Mouse (Mus musculus): ENCODE measurements around the gene Pidd1.
"Not testable (repeated sequence)": the region's sequence is repeated elsewhere in the genome, so short reads cannot be mapped to it uniquely, and the experiment has no call there.

Pidd1 gene

DNA sequence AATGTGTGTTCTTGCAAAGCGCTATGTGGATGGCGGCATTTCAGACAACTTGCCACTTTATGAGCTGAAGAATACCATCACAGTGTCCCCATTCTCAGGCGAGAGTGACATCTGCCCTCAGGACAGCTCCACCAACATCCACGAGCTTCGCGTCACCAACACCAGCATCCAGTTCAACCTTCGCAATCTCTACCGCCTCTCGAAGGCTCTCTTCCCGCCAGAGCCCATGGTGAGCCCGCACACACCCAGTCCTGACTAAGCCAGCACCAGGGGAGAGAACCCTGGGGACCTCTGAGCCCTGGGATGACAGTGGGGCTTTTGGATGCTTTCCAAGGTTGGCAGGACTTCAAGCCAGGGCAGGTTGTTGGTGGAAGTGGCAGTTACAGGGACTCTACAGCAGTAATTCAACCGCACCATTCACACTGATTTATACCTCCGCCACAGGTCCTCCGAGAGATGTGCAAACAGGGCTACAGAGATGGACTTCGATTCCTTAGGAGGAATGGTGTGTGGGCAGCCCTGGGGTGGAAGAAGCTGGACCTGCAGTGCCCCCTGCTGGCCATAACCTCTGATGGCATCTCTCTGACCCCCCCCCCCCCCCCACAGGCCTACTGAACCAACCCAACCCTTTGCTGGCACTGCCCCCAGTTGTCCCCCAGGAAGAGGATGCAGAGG, 14.3 kb upstream of the Pidd1 start:
- peak; percentile 74 to 80 for DNase-seq

DNA sequence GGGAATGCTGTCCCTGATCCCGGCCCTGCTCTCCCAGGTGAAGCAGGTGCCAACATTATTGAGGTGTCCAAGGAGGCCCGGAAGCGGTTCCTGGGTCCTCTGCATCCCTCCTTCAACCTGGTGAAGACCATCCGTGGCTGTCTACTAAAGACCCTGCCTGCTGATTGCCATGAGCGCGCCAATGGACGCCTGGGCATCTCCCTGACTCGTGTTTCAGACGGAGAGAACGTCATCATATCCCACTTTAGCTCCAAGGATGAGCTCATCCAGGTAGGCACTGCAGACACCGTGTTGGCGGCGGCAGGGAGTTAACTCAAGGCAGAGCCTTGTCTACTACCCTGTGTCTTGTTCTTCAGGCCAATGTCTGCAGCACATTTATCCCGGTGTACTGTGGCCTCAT, 13.4 kb upstream of the Pidd1 start:
- DNase-seq: no peak

- DNase-seq: no peak
These were observed 12.9 kb upstream of the Pidd1 start for GRCm38 (mm10) chr7:141456739-141457138.

DNA sequence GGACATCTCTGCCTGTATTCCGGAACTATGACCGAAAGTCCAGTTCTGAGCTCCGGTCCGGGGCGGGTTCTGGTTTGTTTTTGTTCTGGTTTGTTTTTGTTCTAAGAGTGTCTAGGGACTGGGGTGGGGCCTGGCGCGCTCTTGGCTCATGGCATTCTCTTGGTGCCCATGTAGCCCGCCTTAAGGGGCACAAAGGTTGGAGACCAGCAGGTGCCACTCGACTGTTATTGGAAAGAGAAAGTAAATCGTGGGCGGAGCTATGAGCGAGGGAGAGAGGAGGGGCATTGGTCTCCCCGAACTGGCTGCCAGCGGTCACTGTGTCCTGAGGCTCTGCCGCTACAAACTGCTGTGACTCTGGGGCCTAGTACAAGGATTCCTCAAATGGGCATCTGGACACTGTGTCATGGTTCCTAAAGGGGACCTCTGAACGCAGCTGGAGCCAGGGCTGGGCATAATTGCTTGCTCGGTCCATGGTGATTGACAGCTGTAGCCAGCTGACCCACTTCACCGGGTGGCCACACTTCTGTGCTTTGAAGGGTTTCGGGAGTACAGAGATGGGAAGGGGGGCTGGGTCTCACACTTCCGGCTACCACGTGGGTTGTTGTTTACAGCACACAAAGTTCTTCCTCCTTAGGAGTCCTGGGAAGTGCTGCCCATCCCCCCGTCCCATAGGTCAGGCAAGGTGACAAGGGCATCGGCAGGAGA, 11.9 kb upstream of the Pidd1 start:
- DNase-seq: peak; percentile 74 to 84

GRCm38 (mm10) chr7:141454967-141455551, 11.2 kb upstream of the Pidd1 start, which contains the start of gene Pnpla2:
Pnpla2 (plus strand) TSS chr7:141455198.
- DNase-seq: peak; percentile 98 to 99

DNA sequence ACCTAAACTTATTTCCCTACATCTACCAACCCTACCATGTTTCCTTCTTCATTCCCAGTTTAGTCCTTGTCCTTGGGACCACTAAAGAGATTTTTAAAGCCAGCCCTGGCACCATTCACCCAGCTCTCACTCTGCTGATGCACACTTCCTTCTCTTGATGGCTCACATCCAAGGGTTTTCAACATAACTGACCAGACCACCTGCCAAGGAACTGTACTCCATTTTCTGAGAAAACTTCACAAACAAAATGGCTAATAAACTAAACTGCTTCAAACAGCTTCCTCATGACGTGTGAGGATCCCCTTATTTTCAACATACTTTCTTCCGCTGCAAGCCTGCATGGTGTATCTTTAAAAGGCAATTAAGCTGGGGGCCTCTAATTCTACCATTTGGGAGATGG, 9.8 kb upstream of the Pidd1 start:
- no peak for DNase-seq

DNA sequence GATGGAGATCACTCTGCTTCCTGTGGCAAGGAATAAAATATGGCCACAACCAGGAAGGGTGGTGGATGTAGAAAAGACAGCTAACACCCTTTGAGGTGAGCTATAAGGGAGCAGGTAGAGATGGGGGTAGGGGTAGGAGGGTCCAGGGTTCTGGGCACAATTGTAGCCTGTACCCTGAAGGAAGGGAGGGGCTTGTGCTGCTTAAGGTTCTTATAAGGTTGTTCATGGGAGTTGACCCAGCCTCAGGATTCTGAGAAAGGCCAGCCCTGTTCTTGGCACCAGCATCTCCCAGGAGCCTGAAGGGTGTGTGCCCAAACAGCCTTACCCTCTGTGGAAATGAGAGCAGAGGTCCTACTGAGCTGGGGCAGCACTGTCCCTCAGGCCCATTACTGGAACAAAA, 8.1 kb upstream of the Pidd1 start:
- no peak for DNase-seq

- peak; percentile 94 to 97 for DNase-seq
These were observed 3.5 kb upstream of the Pidd1 start, which contains the start of gene Rplp2 for GRCm38 (mm10) chr7:141447110-141447991. Rplp2 (plus strand) TSS chr7:141447370.

GRCm38 (mm10) chr7:141446374-141446773, 2.5 kb upstream of the Pidd1 start:
- not testable (repeated sequence) for DNase-seq

GRCm38 (mm10) chr7:141443081-141443821, 574 bp downstream of the Pidd1 start:
- peak in 1 of 2 experiments; percentile 63 for DNase-seq

DNA sequence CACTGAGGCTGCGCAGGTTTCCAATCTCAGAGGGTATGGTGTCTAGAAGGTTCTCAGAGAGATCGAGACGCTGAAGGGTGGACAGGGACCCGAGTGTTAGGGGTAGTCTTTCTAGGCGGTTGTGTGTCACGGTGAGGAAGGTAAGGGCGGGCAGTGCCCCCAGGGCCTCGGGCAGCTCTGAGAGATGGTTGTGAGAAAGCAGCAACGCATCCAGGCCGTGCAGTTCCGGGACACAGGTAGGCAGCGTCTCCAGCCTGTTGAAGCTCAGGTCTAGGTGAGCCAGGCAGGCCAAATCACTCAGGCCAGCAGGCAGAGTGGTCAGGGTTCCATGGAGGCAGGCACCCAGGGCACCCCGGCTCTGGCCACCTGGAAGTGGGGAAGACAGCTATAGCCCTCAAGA, 1.6 kb downstream of the Pidd1 start:
- no peak for DNase-seq

DNA sequence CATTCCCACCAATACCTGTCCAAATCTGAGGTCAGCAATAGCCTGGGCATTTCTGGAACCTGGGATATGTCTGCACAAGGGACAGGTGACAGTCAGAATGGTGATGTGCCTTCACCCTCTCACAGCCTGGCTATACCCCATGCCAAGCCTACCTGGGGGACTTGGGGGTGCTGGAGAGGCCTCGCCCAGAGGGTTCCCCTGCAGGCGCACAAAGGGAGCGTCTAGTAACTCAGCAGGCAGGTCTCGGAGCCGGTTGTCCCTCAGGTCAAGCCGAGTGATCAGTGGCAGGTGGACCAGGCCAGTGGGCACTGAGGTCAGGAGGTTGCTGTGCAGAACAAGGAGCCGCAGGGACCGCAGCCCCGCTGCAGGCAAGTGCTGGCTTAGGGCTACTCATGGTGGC, 2.4 kb downstream of the Pidd1 start:
- no peak for DNase-seq

GRCm38 (mm10) chr7:141440613-141441012, 3.2 kb downstream of the Pidd1 start:
- DNase-seq: peak; percentile 76 to 83

GRCm38 (mm10) chr7:141439811-141440210, 4.0 kb downstream of the Pidd1 start:
- DNase-seq: no peak

DNA sequence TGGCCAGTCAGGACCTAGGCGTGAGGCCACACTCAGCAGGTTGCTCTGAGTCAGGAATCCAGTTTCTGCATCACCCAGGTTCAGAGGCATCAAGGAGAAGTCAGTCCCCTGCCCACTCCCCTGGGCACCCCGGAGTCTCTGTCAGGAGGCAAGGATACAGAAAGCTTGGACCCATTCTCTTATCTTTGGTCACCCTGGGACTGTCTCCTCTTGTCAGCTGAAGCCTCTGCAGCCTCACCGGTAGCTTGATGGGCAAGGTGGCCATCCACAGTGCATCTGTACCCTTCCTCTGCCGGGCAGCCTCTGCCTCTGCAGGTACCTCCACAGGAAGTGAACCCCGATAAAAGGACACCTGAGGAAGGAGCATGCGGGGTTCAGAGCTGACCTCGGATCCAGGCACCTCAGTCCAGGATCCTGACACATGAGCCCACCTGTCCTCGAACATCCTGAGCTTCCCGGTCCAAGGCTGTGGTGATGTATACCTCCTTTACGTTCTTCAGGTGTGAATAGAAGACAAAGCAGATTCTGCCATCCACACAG, 4.6 kb downstream of the Pidd1 start:
- DNase-seq: no peak

DNA sequence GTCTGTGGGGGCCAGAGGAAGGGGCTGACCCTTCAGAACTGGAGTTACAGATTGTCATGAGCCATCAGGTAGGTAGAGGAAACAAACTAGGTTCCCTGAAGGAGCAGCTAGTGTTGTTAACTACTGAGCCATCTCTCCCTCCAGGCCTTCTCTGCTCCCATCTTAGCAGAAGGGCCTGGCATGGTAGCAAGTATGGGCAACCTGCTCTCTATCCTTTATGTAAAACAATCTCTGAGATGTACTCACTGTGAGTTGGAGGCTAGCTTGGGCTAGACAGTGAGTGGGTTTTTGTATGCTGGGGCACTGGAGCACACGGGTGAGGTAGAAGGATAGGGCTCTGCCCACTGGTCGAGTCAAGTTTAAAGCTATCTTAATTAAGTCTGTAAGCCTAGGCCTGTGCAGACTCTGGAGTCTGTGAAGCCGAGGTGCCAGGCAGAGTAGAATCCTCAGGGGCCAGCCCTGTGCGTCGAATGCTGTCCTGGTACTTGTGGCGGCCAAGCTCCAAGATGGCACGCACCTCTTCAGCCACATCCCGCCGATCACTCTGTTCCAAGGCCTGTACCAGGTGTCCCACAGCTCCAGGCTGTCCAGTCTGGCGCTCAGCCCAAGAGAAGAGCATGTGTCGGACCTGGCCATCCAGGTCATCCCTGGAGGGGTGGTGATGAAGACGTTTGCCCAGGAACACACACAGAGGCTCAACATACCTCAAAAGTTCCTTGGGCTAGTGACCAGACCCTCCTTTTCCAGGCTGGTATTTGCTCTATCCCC, 5.4 kb downstream of the Pidd1 start:
- DNase-seq: no peak

DNA sequence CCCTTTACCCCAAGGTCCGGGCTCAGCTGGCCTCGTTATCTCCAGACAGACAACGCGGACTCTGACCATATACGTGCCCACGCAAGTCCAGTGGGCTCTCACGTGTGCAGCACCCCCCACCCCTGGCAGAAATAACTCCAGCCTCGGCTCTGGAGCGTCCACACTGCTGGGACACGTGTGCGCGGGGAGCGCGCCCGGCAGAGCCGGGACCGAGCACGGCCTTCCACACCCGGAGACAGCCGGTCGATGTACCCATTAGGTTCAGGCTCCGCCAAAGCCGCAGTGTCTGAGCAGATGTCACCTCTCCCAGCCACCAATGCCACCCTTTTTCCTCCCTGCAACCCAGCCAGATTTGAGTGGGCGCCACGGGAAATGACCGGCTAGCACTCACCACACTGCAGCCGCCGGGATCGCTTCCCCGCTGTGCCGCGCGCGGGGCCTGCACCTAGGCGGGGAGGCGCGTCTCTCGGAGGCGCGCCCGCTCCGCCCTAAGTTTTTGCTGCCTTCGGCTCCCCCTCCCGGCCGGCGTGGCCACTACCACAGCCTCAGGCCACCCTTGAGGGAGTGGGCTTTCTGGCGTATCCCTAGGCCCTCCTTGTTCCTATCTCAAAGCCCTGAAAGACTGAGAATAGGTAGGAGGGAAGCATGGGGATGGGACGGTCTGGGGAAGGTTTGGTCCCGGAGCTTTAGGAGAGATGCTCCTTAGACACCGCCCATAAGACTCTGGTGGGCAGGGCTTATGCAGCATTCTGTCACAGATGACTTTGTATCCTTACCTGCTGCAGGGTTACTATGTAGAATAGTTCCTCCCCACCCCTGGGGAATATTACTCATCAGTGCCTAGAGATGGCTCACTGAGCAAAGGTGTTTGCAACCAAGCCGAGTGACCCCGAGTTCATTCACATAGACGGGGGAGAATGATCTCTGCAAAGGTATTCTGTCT, 6.4 kb downstream of the Pidd1 start, which contains the start of gene Slc25a22:
TSS of gene Slc25a22 (minus strand) at position 715 of the 943 bp plus-strand sequence.
- DNase-seq: peak; percentile 87 to 92

GRCm38 (mm10) chr7:141436523-141436892, 7.3 kb downstream of the Pidd1 start:
- no peak for DNase-seq

- DNase-seq: no peak
These were observed 7.8 kb downstream of the Pidd1 start for GRCm38 (mm10) chr7:141435856-141436522.

All from kidney, postnatal 4 days (tissue).